Mouse (Mus musculus): ENCODE data around the gene Olfr1280. TPM values are rescaled to one million over a fixed set of nuclear protein-coding genes. Genes with fewer than 3 reads are reported as not detected.

Gene Olfr1280
- polyA plus RNA-seq (2012; rRNA removed): not detected in 2 replicates

DNA sequence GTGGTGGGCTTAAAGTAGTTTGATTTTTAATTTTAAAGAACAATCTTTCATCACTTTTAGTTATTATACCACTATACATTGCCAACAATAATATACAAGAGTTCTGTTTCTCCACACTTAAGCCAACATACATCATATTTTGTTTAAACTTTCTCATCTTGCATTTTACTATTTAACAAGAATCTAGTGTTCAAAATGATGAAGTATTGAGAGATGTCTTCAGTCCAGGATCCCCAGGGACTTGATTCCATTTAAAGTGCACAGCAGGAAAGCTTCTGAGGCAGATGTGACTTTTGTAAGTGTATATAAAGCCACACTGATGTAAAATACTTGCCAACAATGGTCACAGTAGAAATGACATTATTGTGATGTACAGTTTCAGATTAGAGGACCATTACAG lies at the start of gene Olfr1280:
TSS of gene Olfr1280 (plus strand) at position 301 of the 400 bp plus-strand sequence.

DNA sequence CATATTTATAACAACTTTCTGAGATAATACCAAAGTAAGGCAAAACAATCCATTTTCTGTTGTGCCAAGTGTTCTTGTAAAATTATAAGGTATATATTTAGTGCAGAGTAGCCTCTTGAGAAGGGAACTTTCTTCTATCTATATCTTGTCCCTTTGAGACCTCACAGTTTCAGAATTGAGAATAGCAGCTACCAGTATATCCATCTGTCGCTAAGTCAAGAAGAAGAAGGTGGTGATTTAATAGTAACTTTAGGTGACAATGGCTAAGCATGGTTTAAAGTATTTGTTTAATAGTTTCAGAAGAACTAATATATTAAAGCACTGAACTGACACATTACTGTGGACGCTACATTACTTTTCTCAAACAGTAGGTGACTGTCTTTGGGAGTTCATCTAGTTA lies 39.8 kb upstream of the Olfr1280 start, which contains the start of gene Olfr1277:
TSS of gene Olfr1277 (minus strand) at position 101 of the 400 bp plus-strand sequence.

DNA sequence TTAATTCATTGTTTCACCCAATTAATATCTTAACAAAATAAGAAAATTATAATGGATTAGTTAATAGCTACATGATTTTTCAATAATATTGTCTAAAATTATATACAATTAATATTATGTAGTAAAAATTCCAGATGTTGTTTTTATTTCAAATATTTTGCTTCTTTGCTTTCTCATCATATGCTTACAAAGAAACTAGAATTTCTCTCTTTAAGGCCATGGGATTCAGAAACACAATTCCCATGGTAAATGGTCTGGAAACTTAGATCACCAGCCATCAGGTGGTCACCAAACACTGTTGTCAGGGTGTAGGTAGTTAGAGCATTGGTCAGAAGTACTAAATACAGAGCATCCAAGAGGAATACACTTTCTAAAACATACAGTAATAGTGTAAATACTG lies 24.0 kb upstream of the Olfr1280 start, which contains the start of gene Olfr1278:
TSS of gene Olfr1278 (plus strand) at position 301 of the 400 bp plus-strand sequence.

DNA sequence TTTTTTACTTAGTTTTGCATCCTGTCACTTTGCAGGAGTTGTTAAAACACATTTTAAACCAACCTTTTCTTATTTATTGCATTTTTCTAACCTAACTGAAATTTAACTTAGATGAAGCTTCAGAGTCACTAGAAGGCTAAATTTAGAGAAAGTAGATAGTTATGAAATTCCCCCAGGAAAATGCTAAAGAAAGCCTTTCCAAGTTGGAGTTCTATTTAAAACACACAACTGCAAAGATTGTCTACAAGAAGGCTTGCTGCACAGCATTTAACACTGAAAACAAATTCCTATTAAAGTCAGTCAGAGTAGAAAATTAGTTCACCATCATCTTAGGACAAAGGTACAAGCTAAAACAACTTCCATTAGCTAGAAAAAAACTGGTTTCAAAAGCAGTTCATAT lies 13.4 kb upstream of the Olfr1280 start, which contains the start of gene Olfr1279:
TSS of gene Olfr1279 (plus strand) at position 262 of the 400 bp plus-strand sequence.

DNA sequence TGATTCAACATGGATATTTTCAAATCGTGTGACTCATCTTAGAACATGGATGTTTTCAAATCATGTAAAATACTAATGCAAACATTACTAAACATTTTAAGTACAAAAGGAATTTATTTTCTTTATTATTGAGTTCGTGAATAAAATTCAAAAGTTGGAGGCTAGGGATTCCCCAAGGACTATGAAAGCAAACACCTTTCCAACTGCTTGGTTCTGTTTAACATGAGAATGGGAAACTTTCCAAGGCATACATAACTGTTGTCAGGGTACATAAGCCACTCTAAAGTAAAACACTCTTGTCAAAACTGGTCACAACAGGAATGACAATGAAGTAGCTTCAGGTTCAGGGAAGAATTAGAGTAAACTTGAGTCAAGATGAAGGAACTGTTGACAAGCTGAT lies 12.4 kb downstream of the Olfr1280 start, which contains the start of gene Olfr1281:
TSS of gene Olfr1281 (plus strand) at position 301 of the 400 bp plus-strand sequence.

DNA sequence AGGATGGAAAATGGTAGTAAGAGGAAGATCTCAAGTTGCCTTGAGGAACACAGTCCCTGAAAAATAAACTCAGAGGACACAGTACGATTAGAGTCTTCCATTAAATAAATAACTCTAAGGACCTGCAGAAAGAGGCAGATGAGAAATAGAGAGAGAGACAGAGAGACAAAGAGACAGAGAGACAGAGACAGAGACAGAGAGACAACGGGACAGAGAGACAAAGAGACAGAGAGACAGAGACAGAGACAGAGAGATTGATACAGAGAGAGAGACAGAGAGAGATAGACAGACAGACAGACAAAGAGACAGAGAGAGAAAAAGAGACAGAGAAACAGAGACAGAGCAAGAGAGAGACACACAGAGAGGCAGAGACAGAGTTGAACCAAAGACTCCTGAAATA lies 22.2 kb downstream of the Olfr1280 start, which contains the start of gene Olfr1282:
TSS of gene Olfr1282 (minus strand) at position 101 of the 400 bp plus-strand sequence.

DNA sequence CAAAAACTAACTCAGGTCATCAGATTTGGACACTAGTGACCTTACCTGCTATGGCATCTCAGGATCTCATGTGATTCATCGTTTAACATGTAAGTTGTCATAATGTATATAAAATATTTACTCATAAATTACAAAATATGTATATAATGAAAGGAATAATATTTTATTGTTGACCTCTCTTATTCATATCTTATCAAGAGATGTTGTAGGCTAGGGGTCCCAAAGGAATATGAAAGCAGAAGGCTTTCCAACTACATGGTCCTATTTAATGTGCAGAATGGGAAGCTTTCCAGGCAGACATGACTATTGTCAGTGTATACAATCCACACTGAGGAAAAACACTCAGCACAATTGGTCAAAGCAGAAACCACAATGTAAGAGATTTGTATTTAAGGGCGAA lies 52.7 kb downstream of the Olfr1280 start, which contains the start of gene Olfr1283:
TSS of gene Olfr1283 (plus strand) at position 301 of the 400 bp plus-strand sequence.

DNA sequence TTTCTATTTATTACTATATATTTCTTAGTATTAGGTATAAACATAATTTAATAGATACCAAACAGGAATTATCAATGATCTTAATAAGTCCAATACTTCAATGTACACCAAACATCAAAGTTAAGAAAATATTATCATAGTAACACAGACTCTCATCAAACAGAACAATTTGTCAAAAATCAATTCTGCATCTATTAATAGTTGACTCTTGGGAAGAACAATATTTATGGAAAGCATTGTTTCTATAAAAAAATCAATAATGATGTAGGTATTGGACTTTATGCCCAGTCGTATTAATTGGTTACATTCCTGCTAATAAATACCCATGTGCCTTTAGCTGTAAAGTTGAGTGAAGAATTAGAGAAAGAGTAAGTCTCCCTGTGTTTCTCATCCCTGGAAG lies 61.4 kb downstream of the Olfr1280 start, which contains the start of gene Olfr1284:
TSS of gene Olfr1284 (plus strand) at position 301 of the 400 bp plus-strand sequence.

Other genes starting within 250 kb of the Olfr1280 start
- not detected in 2 replicates for gene Gm13941, start 208.0 kb upstream of the Olfr1280 start, polyA plus RNA-seq (2012; rRNA removed)
- gene Gm15130, start 161.1 kb upstream of the Olfr1280 start, polyA plus RNA-seq (2012; rRNA removed): not detected in 2 replicates
- gene 4930430A15Rik, start 84.4 kb upstream of the Olfr1280 start, polyA plus RNA-seq (2012; rRNA removed): not detected in 2 replicates
- gene Olfr1275, start 78.7 kb upstream of the Olfr1280 start, polyA plus RNA-seq (2012; rRNA removed): not detected in 2 replicates
- not detected in 2 replicates for gene Olfr1276, start 59.5 kb upstream of the Olfr1280 start, polyA plus RNA-seq (2012; rRNA removed)
- gene Olfr1277, start 39.9 kb upstream of the Olfr1280 start, polyA plus RNA-seq (2012; rRNA removed): not detected in 2 replicates
- gene Olfr1278, start 23.9 kb upstream of the Olfr1280 start, polyA plus RNA-seq (2012; rRNA removed): not detected in 2 replicates
- gene Olfr1279, start 13.4 kb upstream of the Olfr1280 start, polyA plus RNA-seq (2012; rRNA removed): not detected in 2 replicates
- gene Olfr1281, start 12.5 kb downstream of the Olfr1280 start, polyA plus RNA-seq (2012; rRNA removed): not detected in 2 replicates
- gene Olfr1282, start 22.1 kb downstream of the Olfr1280 start, polyA plus RNA-seq (2012; rRNA removed): not detected in 2 replicates
- gene Olfr1283, start 52.8 kb downstream of the Olfr1280 start, polyA plus RNA-seq (2012; rRNA removed): not detected in 2 replicates
- not detected in 2 replicates for gene Olfr1284, start 61.5 kb downstream of the Olfr1280 start, polyA plus RNA-seq (2012; rRNA removed)
- gene Olfr1286, start 109.1 kb downstream of the Olfr1280 start, polyA plus RNA-seq (2012; rRNA removed): not detected in 2 replicates
- not detected in 2 replicates for gene Olfr1287, start 135.1 kb downstream of the Olfr1280 start, polyA plus RNA-seq (2012; rRNA removed)
- not detected in 2 replicates for gene Olfr1288, start 160.1 kb downstream of the Olfr1280 start, polyA plus RNA-seq (2012; rRNA removed)
- gene Olfr1289, start 166.8 kb downstream of the Olfr1280 start, polyA plus RNA-seq (2012; rRNA removed): not detected in 2 replicates
- not detected in 2 replicates for gene Olfr1290, start 179.8 kb downstream of the Olfr1280 start, polyA plus RNA-seq (2012; rRNA removed)
- not detected in 2 replicates for gene Olfr1291-ps1, start 183.2 kb downstream of the Olfr1280 start, polyA plus RNA-seq (2012; rRNA removed)
- not detected in 2 replicates for gene Olfr1293-ps, start 211.2 kb downstream of the Olfr1280 start, polyA plus RNA-seq (2012; rRNA removed)
- not detected in 2 replicates for gene Olfr1294, start 226.3 kb downstream of the Olfr1280 start, polyA plus RNA-seq (2012; rRNA removed)